Mouse (Mus musculus): Measurements from ENCODE around the gene Med27. TPM values are rescaled to one million over a fixed set of nuclear protein-coding genes. Genes with fewer than 3 reads are reported as not detected.

Gene Med27
- total RNA-seq (2021) = 10 to 100 TPM; 18.3 to 21.1 TPM
- long read RNA-seq, experiment 1, transcript Med27-201 (8 exons, 1,254 nt) = major isoform, 16 of 18 reads
- long read RNA-seq, experiment 1, partial matches to known transcripts = 1 of 18 reads
- long read RNA-seq, experiment 1, other reads (novel, unspliced or antisense) = 1 of 18 reads
- long read RNA-seq, experiment 2, transcript Med27-201 (8 exons, 1,254 nt) = major isoform, 23 of 25 reads
- long read RNA-seq, experiment 2, partial matches to known transcripts = 1 of 25 reads
- long read RNA-seq, experiment 2, other reads (novel, unspliced or antisense) = 1 of 25 reads

GRCm38 (mm10) chr2:29346629-29347271, at the start of gene Med27:
TSS of gene Med27 (plus strand) at chr2:29346819.
- peak; percentile 97 for DNase-seq

GRCm38 (mm10) chr2:29309966-29310365, 36.7 kb upstream of the Med27 start:
- peak; percentile 34 for DNase-seq

- no peak for DNase-seq
Observed at GRCm38 (mm10) chr2:29312058-29312457, 34.6 kb upstream of the Med27 start.

- DNase-seq = no peak
Observed at GRCm38 (mm10) chr2:29317906-29318470, 28.6 kb upstream of the Med27 start.

GRCm38 (mm10) chr2:29318596-29318995, 28.0 kb upstream of the Med27 start:
- no peak for DNase-seq

- DNase-seq = no peak
Observed at GRCm38 (mm10) chr2:29320229-29320751, 26.3 kb upstream of the Med27 start.

GRCm38 (mm10) chr2:29320780-29321179, 25.8 kb upstream of the Med27 start:
- DNase-seq = no peak

- DNase-seq = no peak
Observed at GRCm38 (mm10) chr2:29324456-29324855, 22.2 kb upstream of the Med27 start.

GRCm38 (mm10) chr2:29330471-29330870, 16.1 kb upstream of the Med27 start:
- DNase-seq = no peak

- DNase-seq = no peak
Observed at GRCm38 (mm10) chr2:29338396-29338795, 8.2 kb upstream of the Med27 start.

- peak; percentile 10 for DNase-seq
Observed at GRCm38 (mm10) chr2:29358696-29359375, 12.2 kb downstream of the Med27 start.

- no peak for DNase-seq
Observed at GRCm38 (mm10) chr2:29360956-29361355, 14.3 kb downstream of the Med27 start.

- DNase-seq = no peak
Observed at GRCm38 (mm10) chr2:29365000-29365695, 18.5 kb downstream of the Med27 start.

- DNase-seq = no peak
Observed at GRCm38 (mm10) chr2:29368730-29369129, 22.1 kb downstream of the Med27 start.

GRCm38 (mm10) chr2:29372176-29372575, 25.6 kb downstream of the Med27 start:
- no peak for DNase-seq

- DNase-seq = no peak
Observed at GRCm38 (mm10) chr2:29381683-29382082, 35.1 kb downstream of the Med27 start.

GRCm38 (mm10) chr2:29382583-29382982, 36.0 kb downstream of the Med27 start:
- no peak for DNase-seq

- DNase-seq = no peak
Observed at GRCm38 (mm10) chr2:29383133-29383532, 36.5 kb downstream of the Med27 start.

GRCm38 (mm10) chr2:29385405-29385804, 38.8 kb downstream of the Med27 start:
- DNase-seq = no peak

- no peak for DNase-seq
Observed at GRCm38 (mm10) chr2:29387268-29387667, 40.6 kb downstream of the Med27 start.

GRCm38 (mm10) chr2:29388937-29389336, 42.3 kb downstream of the Med27 start:
- DNase-seq = no peak

GRCm38 (mm10) chr2:29391086-29391485, 44.5 kb downstream of the Med27 start:
- DNase-seq = no peak
